Mouse (Mus musculus): Measurements from ENCODE around the gene Kcnc4. TPM values are rescaled to one million over a fixed set of nuclear protein-coding genes. Genes with fewer than 3 reads are reported as not detected.
A peak's percentile ranks its signal among the peaks of the same experiment; 100 is the strongest.

Kcnc4 gene
- polyA plus RNA-seq, 1 experiment, result not detected

- no peaks in the 10 kb centered on the region for H3K36me3 ChIP-seq (replicated peaks; ENCODE audit: low read length)
- H3K4me1 ChIP-seq, result peaks cover 38% of the 10 kb centered on the region
- no peak for TF ChIP-seq GATA1 (IDR thresholded peaks at IDR 0.05; ENCODE audit: borderline replicate concordance, low read length)
- TF ChIP-seq FLI1 (IDR thresholded peaks at IDR 0.05; ENCODE audit: low read length), result no peak
- H3K27me3 ChIP-seq (replicated peaks), result peaks cover 94% of the 10 kb centered on the region
- H3K9me3 ChIP-seq, result no peaks in the 10 kb centered on the region
- no peak overlapping the region for H3K4me3 ChIP-seq (replicated peaks)
Measured at GRCm38 (mm10) chr3:107462160-107462559, 2.8 kb upstream of the Kcnc4 start.

GRCm38 (mm10) chr3:107459773-107460431 lies 550 bp upstream of the Kcnc4 start:
- no peaks in the 10 kb centered on the region for H3K9me3 ChIP-seq
- H3K4me1 ChIP-seq, result peaks cover 32% of the 10 kb centered on the region
- H3K36me3 ChIP-seq (replicated peaks; ENCODE audit: low read length), result no peaks in the 10 kb centered on the region
- H3K4me3 ChIP-seq (replicated peaks), result no peak overlapping the region
- H3K27me3 ChIP-seq (replicated peaks), result peaks cover 97% of the 10 kb centered on the region
- TF ChIP-seq FLI1 (IDR thresholded peaks at IDR 0.05; ENCODE audit: low read length) (no peak), GATA1 (IDR thresholded peaks at IDR 0.05; ENCODE audit: borderline replicate concordance, low read length) (no peak)

GRCm38 (mm10) chr3:107458528-107459195 lies 690 bp downstream of the Kcnc4 start:
- Histone ChIP-seq H3K36me3 (replicated peaks; ENCODE audit: low read length) (no peaks in the 10 kb centered on the region), H3K9me3 (no peaks in the 10 kb centered on the region), H3K4me1 (peaks cover 24% of the 10 kb centered on the region), H3K4me3 (replicated peaks) (peak overlapping the region; percentile 79), H3K27me3 (replicated peaks) (peaks cover 99% of the 10 kb centered on the region)
- TF ChIP-seq FLI1 (IDR thresholded peaks at IDR 0.05; ENCODE audit: low read length) (no peak), GATA1 (IDR thresholded peaks at IDR 0.05; ENCODE audit: borderline replicate concordance, low read length) (no peak)

GRCm38 (mm10) chr3:107458104-107458503 lies 1.2 kb downstream of the Kcnc4 start:
- Histone ChIP-seq H3K36me3 (replicated peaks; ENCODE audit: low read length) (no peaks in the 10 kb centered on the region), H3K27me3 (replicated peaks) (peaks cover 99% of the 10 kb centered on the region), H3K4me1 (peaks cover 24% of the 10 kb centered on the region), H3K4me3 (replicated peaks) (no peak overlapping the region), H3K9me3 (no peaks in the 10 kb centered on the region)
- TF ChIP-seq GATA1 (IDR thresholded peaks at IDR 0.05; ENCODE audit: borderline replicate concordance, low read length) (no peak), FLI1 (IDR thresholded peaks at IDR 0.05; ENCODE audit: low read length) (no peak)

- Histone ChIP-seq H3K36me3 (replicated peaks; ENCODE audit: low read length) (no peaks in the 10 kb centered on the region), H3K9me3 (no peaks in the 10 kb centered on the region), H3K27me3 (replicated peaks) (peaks cover 94% of the 10 kb centered on the region), H3K4me3 (replicated peaks) (no peak overlapping the region), H3K4me1 (peaks cover 15% of the 10 kb centered on the region)
- TF ChIP-seq FLI1 (IDR thresholded peaks at IDR 0.05; ENCODE audit: low read length), result no peak
- no peak for TF ChIP-seq GATA1 (IDR thresholded peaks at IDR 0.05; ENCODE audit: borderline replicate concordance, low read length)
Measured at GRCm38 (mm10) chr3:107454280-107454679, 5.1 kb downstream of the Kcnc4 start.

- Histone ChIP-seq H3K4me3 (replicated peaks) (no peak overlapping the region), H3K27me3 (replicated peaks) (peaks cover 83% of the 10 kb centered on the region), H3K4me1 (peaks cover 7% of the 10 kb centered on the region), H3K36me3 (replicated peaks; ENCODE audit: low read length) (no peaks in the 10 kb centered on the region), H3K9me3 (0 out of 2 replicates have a peak, but pooled peaks cover 5% of the 10 kb centered on the region)
- TF ChIP-seq FLI1 (IDR thresholded peaks at IDR 0.05; ENCODE audit: low read length) (no peak), GATA1 (IDR thresholded peaks at IDR 0.05; ENCODE audit: borderline replicate concordance, low read length) (no peak)
Measured at GRCm38 (mm10) chr3:107446822-107447221, 12.5 kb downstream of the Kcnc4 start.

- H3K4me3 ChIP-seq (replicated peaks), result no peak overlapping the region
- peaks cover 23% of the 10 kb centered on the region for H3K4me1 ChIP-seq
- TF ChIP-seq FLI1 (IDR thresholded peaks at IDR 0.05; ENCODE audit: low read length) (no peak), GATA1 (IDR thresholded peaks at IDR 0.05; ENCODE audit: borderline replicate concordance, low read length) (no peak)
- H3K9me3 ChIP-seq, result 0 out of 2 replicates have a peak, but pooled peaks cover 5% of the 10 kb centered on the region
- no peaks in the 10 kb centered on the region for H3K36me3 ChIP-seq (replicated peaks; ENCODE audit: low read length)
- H3K27me3 ChIP-seq (replicated peaks), result peaks cover 82% of the 10 kb centered on the region
Measured at GRCm38 (mm10) chr3:107443866-107444265, 15.5 kb downstream of the Kcnc4 start.

GRCm38 (mm10) chr3:107442191-107442590 lies 17.2 kb downstream of the Kcnc4 start:
- peaks cover 80% of the 10 kb centered on the region for H3K27me3 ChIP-seq (replicated peaks)
- H3K4me3 ChIP-seq (replicated peaks), result no peak overlapping the region
- no peaks in the 10 kb centered on the region for H3K9me3 ChIP-seq
- no peak for TF ChIP-seq GATA1 (IDR thresholded peaks at IDR 0.05; ENCODE audit: borderline replicate concordance, low read length)
- TF ChIP-seq FLI1 (IDR thresholded peaks at IDR 0.05; ENCODE audit: low read length), result no peak
- no peaks in the 10 kb centered on the region for H3K36me3 ChIP-seq (replicated peaks; ENCODE audit: low read length)
- peaks cover 23% of the 10 kb centered on the region for H3K4me1 ChIP-seq

GRCm38 (mm10) chr3:107441306-107441705 lies 18.0 kb downstream of the Kcnc4 start:
- Histone ChIP-seq H3K36me3 (replicated peaks; ENCODE audit: low read length) (no peaks in the 10 kb centered on the region), H3K4me3 (replicated peaks) (no peak overlapping the region), H3K4me1 (peaks cover 17% of the 10 kb centered on the region), H3K27me3 (replicated peaks) (peaks cover 77% of the 10 kb centered on the region), H3K9me3 (no peaks in the 10 kb centered on the region)
- no peak for TF ChIP-seq GATA1 (IDR thresholded peaks at IDR 0.05; ENCODE audit: borderline replicate concordance, low read length)
- TF ChIP-seq FLI1 (IDR thresholded peaks at IDR 0.05; ENCODE audit: low read length), result no peak

- H3K9me3 ChIP-seq, result no peaks in the 10 kb centered on the region
- TF ChIP-seq FLI1 (IDR thresholded peaks at IDR 0.05; ENCODE audit: low read length), result no peak
- no peak for TF ChIP-seq GATA1 (IDR thresholded peaks at IDR 0.05; ENCODE audit: borderline replicate concordance, low read length)
Measured at GRCm38 (mm10) chr3:107439280-107439679, 20.1 kb downstream of the Kcnc4 start.

More at GRCm38 (mm10) chr3:107439280-107439679, 20.1 kb downstream of the Kcnc4 start:
- H3K4me1 ChIP-seq, result peaks cover 16% of the 10 kb centered on the region
- no peaks in the 10 kb centered on the region for H3K36me3 ChIP-seq (replicated peaks; ENCODE audit: low read length)
- H3K27me3 ChIP-seq (replicated peaks), result peaks cover 63% of the 10 kb centered on the region
- no peak overlapping the region for H3K4me3 ChIP-seq (replicated peaks)

Measured in megakaryocyte, embryonic 14.5 days (primary cell).